Mouse (Mus musculus) adrenal gland, adult 8-10 months (tissue): Measurements from ENCODE around the gene Atf7ip. TPM values are rescaled to one million over a fixed set of nuclear protein-coding genes. Genes with fewer than 3 reads are reported as not detected.

ENCODE experiments used
- DNase-seq: peaks from one replicate; pipeline ENCODE4 v3.0.0; 2022
- total RNA-seq, 4 experiments: library from RNA; stranded (reverse); gene quantifications; 2 replicates each; pipeline ENCODE4 v1.2.4; 2022

The Atf7ip gene
- total RNA-seq, 4 experiments from 2014 or later = 79.2 to 127 (median 99.1) TPM

- no peak for DNase-seq
Measured at GRCm38 (mm10) chr6:136486801-136487553, 19.0 kb upstream of the Atf7ip start.

GRCm38 (mm10) chr6:136487554-136487950, 18.4 kb upstream of the Atf7ip start:
- no peak for DNase-seq

- no peak for DNase-seq
Measured at GRCm38 (mm10) chr6:136489899-136490298, 16.1 kb upstream of the Atf7ip start.

- no peak for DNase-seq
Measured at GRCm38 (mm10) chr6:136490516-136491475, 15.2 kb upstream of the Atf7ip start.

- DNase-seq = no peak
Measured at GRCm38 (mm10) chr6:136491631-136492030, 14.3 kb upstream of the Atf7ip start.

GRCm38 (mm10) chr6:136492251-136492650, 13.7 kb upstream of the Atf7ip start:
- no peak for DNase-seq

- no peak for DNase-seq
Measured at GRCm38 (mm10) chr6:136493486-136493885, 12.5 kb upstream of the Atf7ip start.

- no peak for DNase-seq
Measured at GRCm38 (mm10) chr6:136493910-136494751, 11.8 kb upstream of the Atf7ip start.

GRCm38 (mm10) chr6:136495023-136495422, 10.9 kb upstream of the Atf7ip start:
- DNase-seq = no peak

- no peak for DNase-seq
Measured at GRCm38 (mm10) chr6:136497744-136498143, 8.2 kb upstream of the Atf7ip start.

GRCm38 (mm10) chr6:136499292-136499977, 6.5 kb upstream of the Atf7ip start:
- DNase-seq = peak; percentile 63

- DNase-seq = no peak
Measured at GRCm38 (mm10) chr6:136508652-136509051, 2.7 kb downstream of the Atf7ip start.

- no peak for DNase-seq
Measured at GRCm38 (mm10) chr6:136510945-136511344, 5.0 kb downstream of the Atf7ip start.

GRCm38 (mm10) chr6:136512351-136512750, 6.4 kb downstream of the Atf7ip start:
- no peak for DNase-seq

GRCm38 (mm10) chr6:136516626-136517025, 10.7 kb downstream of the Atf7ip start:
- no peak for DNase-seq

- DNase-seq = no peak
Measured at GRCm38 (mm10) chr6:136517221-136517620, 11.3 kb downstream of the Atf7ip start.

- peak; percentile 96 for DNase-seq
Measured at GRCm38 (mm10) chr6:136518537-136519246, 12.7 kb downstream of the Atf7ip start.

GRCm38 (mm10) chr6:136519254-136519653, 13.3 kb downstream of the Atf7ip start:
- DNase-seq = no peak

- no peak for DNase-seq
Measured at GRCm38 (mm10) chr6:136520361-136520760, 14.4 kb downstream of the Atf7ip start.

- no peak for DNase-seq
Measured at GRCm38 (mm10) chr6:136521681-136522080, 15.7 kb downstream of the Atf7ip start.

GRCm38 (mm10) chr6:136522658-136523057, 16.7 kb downstream of the Atf7ip start:
- DNase-seq = no peak
